Mouse (Mus musculus) MEL (cell line): ENCODE measurements around the gene Chrne. TPM values are rescaled to one million over a fixed set of nuclear protein-coding genes. Genes with fewer than 3 reads are reported as not detected.

Experiments used
- DNase-seq: peaks from one replicate; pipeline ENCODE4 v3.0.0; 2011; ENCODE audit warnings: low read depth, low spot score
- H3K27ac ChIP-seq: 2 replicates; pipeline ENCODE4 v1.5.1; 2012; ENCODE audit warnings: low read depth, mild to moderate bottlenecking, control low read depth, low read length, moderate library complexity; ENCODE audit not compliant: control insufficient read depth
- H3K27me3 ChIP-seq, 2 experiments: fragments of 150-350 bp in 1 of 2; sonication (generic) in 1 of 2; 2 replicates each; pipeline ENCODE4 v1.6.1; 2012; ENCODE audit warnings: low read length in 2 of 2, mild to moderate bottlenecking in 2 of 2, improper control_type of control experiment in 1 of 2, moderate library complexity in 1 of 2; ENCODE audit not compliant: insufficient read depth in 2 of 2, control insufficient read depth in 1 of 2
- H3K36me3 ChIP-seq, 2 experiments: 2 replicates each; pipeline ENCODE4 v1.6.1; 2012 to 2014; ENCODE audit warnings: low read length in 2 of 2, improper control_type of control experiment in 1 of 2, inconsistent platforms in 1 of 2, mild to moderate bottlenecking in 1 of 2; ENCODE audit not compliant: insufficient read depth in 2 of 2, control insufficient read depth in 1 of 2
- H3K4me1 ChIP-seq, 2 experiments: fragments of 150-350 bp in 1 of 2; sonication (generic) in 1 of 2; 2 replicates each; pipeline ENCODE4 v1.6.1; 2012; ENCODE audit warnings: low read length in 2 of 2, improper control_type of control experiment in 1 of 2, mild to moderate bottlenecking in 1 of 2; ENCODE audit not compliant: insufficient read depth in 2 of 2, control insufficient read depth in 1 of 2
- H3K4me3 ChIP-seq, 2 experiments: fragments of 150-350 bp in 1 of 2; sonication (generic) in 1 of 2; 2 replicates each; pipeline ENCODE4 v1.5.1; 2012; ENCODE audit warnings: low read depth in 2 of 2, low read length in 2 of 2, mild to moderate bottlenecking in 2 of 2, moderate library complexity in 2 of 2, control low read depth in 1 of 2, improper control_type of control experiment in 1 of 2; ENCODE audit not compliant: control insufficient read depth in 1 of 2, insufficient read depth in 1 of 2
- H3K79me2 ChIP-seq: 2 replicates; pipeline ENCODE4 v1.6.1; 2012; ENCODE audit warnings: mild to moderate bottlenecking, low read length, moderate library complexity; ENCODE audit not compliant: control insufficient read depth, poor library complexity, insufficient read depth
- H3K9ac ChIP-seq: 2 replicates; pipeline ENCODE4 v1.6.1; 2012; ENCODE audit warnings: low read depth, mild to moderate bottlenecking, control low read depth, low read length, moderate library complexity; ENCODE audit not compliant: control insufficient read depth, poor library complexity, severe bottlenecking
- H3K9me3 ChIP-seq: fragments of 150-350 bp; sonication (generic); replicated peaks from 2 replicates; pipeline ENCODE4 v1.6.1; 2012; ENCODE audit warnings: mild to moderate bottlenecking, low read length, improper control_type of control experiment, moderate library complexity; ENCODE audit not compliant: insufficient read depth
- BHLHE40 ChIP-seq: IDR thresholded peaks from 2 replicates; pipeline ENCODE4 v1.6.1; 2012; ENCODE audit warnings: low read depth, mild to moderate bottlenecking, inconsistent platforms, low read length, improper control_type of control experiment, borderline replicate concordance
- CHD1 ChIP-seq: IDR thresholded peaks from 2 replicates; pipeline ENCODE4 v1.6.1; 2012; ENCODE audit warnings: low read depth, mild to moderate bottlenecking, inconsistent platforms, low read length, improper control_type of control experiment
- CHD2 ChIP-seq: IDR thresholded peaks from 2 replicates; pipeline ENCODE4 v1.6.1; 2011; ENCODE audit warnings: low read length, improper control_type of control experiment
- CTCF ChIP-seq, 3 experiments: IDR thresholded peaks in 2 of 3; conservative IDR thresholded peaks in 1 of 3; 2 replicates each; pipeline ENCODE4 v1.5.1; 2011 to 2012; ENCODE audit warnings: low read length in 3 of 3, low read depth in 2 of 3, mild to moderate bottlenecking in 2 of 3, improper control_type of control experiment in 1 of 3, inconsistent platforms in 1 of 3, mixed read lengths in 1 of 3, moderate library complexity in 1 of 3; ENCODE audit not compliant: control insufficient read depth in 1 of 3, insufficient read depth in 1 of 3, poor library complexity in 1 of 3, severe bottlenecking in 1 of 3
- E2F4 ChIP-seq: IDR thresholded peaks from 2 replicates; pipeline ENCODE4 v1.6.1; 2011; ENCODE audit warnings: low read depth, low read length, improper control_type of control experiment, borderline replicate concordance
- ELF1 ChIP-seq: IDR thresholded peaks from 2 replicates; pipeline ENCODE4 v1.6.1; 2014; ENCODE audit warnings: low read depth, mild to moderate bottlenecking, inconsistent platforms, low read length, improper control_type of control experiment, moderate library complexity
- EP300 ChIP-seq, 2 experiments: IDR thresholded peaks; 2 replicates each; pipeline ENCODE4 v1.6.1; 2011; ENCODE audit warnings: improper control_type of control experiment in 2 of 2, low read length in 2 of 2, low read depth in 1 of 2, mild to moderate bottlenecking in 1 of 2
- ETS1 ChIP-seq: IDR thresholded peaks from 2 replicates; pipeline ENCODE4 v1.6.1; 2012; ENCODE audit warnings: low read depth, mild to moderate bottlenecking, inconsistent platforms, low read length, improper control_type of control experiment, moderate library complexity
- GABPA ChIP-seq: IDR thresholded peaks from 2 replicates; pipeline ENCODE4 v1.6.1; 2012; ENCODE audit warnings: low read depth, mild to moderate bottlenecking, inconsistent platforms, low read length, improper control_type of control experiment, moderate library complexity
- GATA1 ChIP-seq: IDR thresholded peaks from 2 replicates; pipeline ENCODE4 v1.6.1; 2011; ENCODE audit warnings: low read depth, low read length, improper control_type of control experiment
- HCFC1 ChIP-seq: IDR thresholded peaks from 2 replicates; pipeline ENCODE4 v1.6.1; 2012; ENCODE audit warnings: low read depth, mild to moderate bottlenecking, inconsistent platforms, low read length, improper control_type of control experiment, moderate library complexity
- MAFK ChIP-seq: IDR thresholded peaks from 2 replicates; pipeline ENCODE4 v1.6.1; 2011; ENCODE audit warnings: low read depth, mild to moderate bottlenecking, low read length, improper control_type of control experiment, borderline replicate concordance
- MAX ChIP-seq: IDR thresholded peaks from 2 replicates; pipeline ENCODE4 v1.6.1; 2011; ENCODE audit warnings: low read length, improper control_type of control experiment
- MAZ ChIP-seq: IDR thresholded peaks from 2 replicates; pipeline ENCODE4 v1.6.1; 2012; ENCODE audit warnings: low read depth, mild to moderate bottlenecking, inconsistent platforms, low read length, improper control_type of control experiment
- MYB ChIP-seq: IDR thresholded peaks from 2 replicates; pipeline ENCODE4 v1.6.1; 2011; ENCODE audit warnings: mild to moderate bottlenecking, low read depth, low read length, improper control_type of control experiment
- MYC ChIP-seq: IDR thresholded peaks from 2 replicates; pipeline ENCODE4 v1.6.1; 2011; ENCODE audit warnings: low read depth, mild to moderate bottlenecking, low read length, improper control_type of control experiment, moderate library complexity
- NELFE ChIP-seq: IDR thresholded peaks from 2 replicates; pipeline ENCODE4 v1.6.1; 2011; ENCODE audit warnings: low read depth, low read length, improper control_type of control experiment
- NRF1 ChIP-seq: IDR thresholded peaks from 2 replicates; pipeline ENCODE4 v1.6.1; 2014; ENCODE audit warnings: low read depth, mild to moderate bottlenecking, inconsistent platforms, low read length, improper control_type of control experiment, moderate library complexity; ENCODE audit not compliant: poor library complexity, insufficient read depth, severe bottlenecking
- RAD21 ChIP-seq: IDR thresholded peaks from 2 replicates; pipeline ENCODE4 v1.6.1; 2011; ENCODE audit warnings: mild to moderate bottlenecking, low read depth, low read length, improper control_type of control experiment
- RCOR1 ChIP-seq: IDR thresholded peaks from 2 replicates; pipeline ENCODE4 v1.6.1; 2012; ENCODE audit warnings: low read depth, mild to moderate bottlenecking, inconsistent platforms, low read length, improper control_type of control experiment
- SMC3 ChIP-seq: IDR thresholded peaks from 2 replicates; pipeline ENCODE4 v1.6.1; 2011; ENCODE audit warnings: low read depth, low read length, improper control_type of control experiment
- USF1 ChIP-seq: IDR thresholded peaks from 2 replicates; pipeline ENCODE4 v1.6.1; 2014; ENCODE audit warnings: low read depth, mild to moderate bottlenecking, inconsistent platforms, low read length, improper control_type of control experiment, moderate library complexity
- ZC3H11A ChIP-seq: IDR thresholded peaks from 2 replicates; pipeline ENCODE4 v1.6.1; 2012; ENCODE audit warnings: low read depth, mild to moderate bottlenecking, inconsistent platforms, low read length, improper control_type of control experiment
- ZKSCAN1 ChIP-seq: IDR thresholded peaks from 2 replicates; pipeline ENCODE4 v1.6.1; 2012; ENCODE audit warnings: low read depth, mild to moderate bottlenecking, inconsistent platforms, low read length, improper control_type of control experiment, moderate library complexity
- ZNF384 ChIP-seq: IDR thresholded peaks from 2 replicates; pipeline ENCODE4 v1.6.1; 2012; ENCODE audit warnings: low read depth, mild to moderate bottlenecking, inconsistent platforms, low read length, improper control_type of control experiment
- polyA plus RNA-seq, 2 experiments: library from polyadenylated mRNA; stranded (reverse) in 1 of 2; unstranded in 1 of 2; fragments of >175 nt in 1 of 2; fragments of >200 nt in 1 of 2; gene quantifications; 2 replicates each; pipeline versions ENCODE4 v1.2.1 to v1.2.4; 2012; ENCODE audit warnings: low replicate concordance in 2 of 2, low read depth in 1 of 2; ENCODE audit not compliant: insufficient read length in 2 of 2, insufficient read depth in 1 of 2, missing spikeins in 1 of 2
- total RNA-seq: library from RNA; depleted of rRNA; stranded (reverse); fragments of 300-350 nt; gene quantifications from 2 replicates; pipeline ENCODE4 v1.2.3, GENCODE M21; 2012

The Chrne gene
- total and polyA plus RNA-seq, 3 experiments, result 0.33 to 0.54 TPM; not detected in 1

GRCm38 (mm10) chr11:70621972-70622814, 3.2 kb upstream of the Chrne start:
- Histone ChIP-seq H3K79me2 (no peaks in the 10 kb centered on the region), H3K9ac (no peak overlapping the region), H3K9me3 (no peaks in the 10 kb centered on the region), H3K4me3 (no peak overlapping the region), H3K4me1 (peaks cover 5 to 12% of the 10 kb centered on the region in 2 experiments), H3K27me3 (no peaks in the 10 kb centered on the region), H3K36me3 (peaks cover 0 to 12% of the 10 kb centered on the region in 2 experiments; a peak in 2 of 4 replicates), H3K27ac (peak overlapping the region; percentile 55)
- peak; percentile 36; the same call in 1 of the 2 replicates for TF ChIP-seq ELF1
- TF ChIP-seq ZKSCAN1, result 0 out of 2 replicates have a peak, but pooled peaks have one; percentile 29
- TF ChIP-seq HCFC1, result 0 out of 2 replicates have a peak, but pooled peaks have one; percentile 37
- TF ChIP-seq EP300 (IDR thresholded peaks at IDR 0.05; ENCODE audit: low read depth in 1 of 2, low read length in 2 of 2), result peak; percentile 5 to 25; a peak in 2 of 4 replicates
- TF ChIP-seq NELFE, result no peak
- peak; percentile 59 for TF ChIP-seq ETS1
- no peak for TF ChIP-seq MYC
- peak in 1 of 3 experiments; percentile 22; a peak in 1 of 6 replicates for TF ChIP-seq CTCF (IDR thresholded peaks at IDR 0.05 in 2 of 3, conservative IDR thresholded peaks at IDR 0.05 in 1 of 3; ENCODE audit: control insufficient read depth in 1 of 3, insufficient read depth in 1 of 3, low read depth in 2 of 3, low read length in 3 of 3, poor library complexity in 1 of 3, severe bottlenecking in 1 of 3)
- no peak for TF ChIP-seq USF1
- TF ChIP-seq RCOR1, result peak; percentile 41; the same call in 1 of the 2 replicates
- no peak for TF ChIP-seq NRF1
- no peak for TF ChIP-seq MYB
- no peak; the same call in 1 of the 2 replicates for TF ChIP-seq MAZ
- TF ChIP-seq GATA1, result peak; percentile 85
- peak; percentile 23; the same call in 1 of the 2 replicates for TF ChIP-seq SMC3
- peak; percentile 12; the same call in 1 of the 2 replicates for TF ChIP-seq ZC3H11A
- DNase-seq, result peak; percentile 95

- Histone ChIP-seq H3K4me1 (peaks cover 0 to 3% of the 10 kb centered on the region in 2 experiments; a peak in 1 of 4 replicates), H3K27ac (no peak within 1 kb of the TSS), H3K27me3 (no peaks in the 10 kb centered on the region), H3K36me3 (peaks cover 0 to 5% of the 10 kb centered on the region in 2 experiments; a peak in 2 of 4 replicates), H3K79me2 (no peaks in the 10 kb centered on the region), H3K9me3 (no peaks in the 10 kb centered on the region), H3K9ac (no peak within 1 kb of the TSS), H3K4me3 (no peak within 1 kb of the TSS)
- TF ChIP-seq CHD1 (no peak), MAX (no peak), NRF1 (no peak), MAFK (no peak), USF1 (no peak), RCOR1 (no peak), RAD21 (no peak), CHD2 (no peak), MYB (no peak), GATA1 (no peak), ZC3H11A (no peak), BHLHE40 (no peak), ETS1 (no peak), GABPA (no peak), ZNF384 (no peak), E2F4 (no peak)
- DNase-seq, result no peak
Observed at GRCm38 (mm10) chr11:70615516-70616093, 3.4 kb downstream of the Chrne start, which contains the start of gene 4930544D05Rik. 4930544D05Rik (plus strand) TSS chr11:70615848.
